Mouse (Mus musculus) monocyte, adult 5-6 weeks (primary cell): ENCODE results near the gene Slc22a13. TPM values are rescaled to one million over a fixed set of nuclear protein-coding genes. Genes with fewer than 3 reads are reported as not detected.

Experiments
- ATAC-seq: fragments of 153-309, 156-312 bp; replicated peaks from 2 replicates; pipeline ENCODE4 v1.8.0; 2017; ENCODE audit warnings: mild to moderate bottlenecking; ENCODE audit not compliant: low TSS enrichment, insufficient number of reproducible peaks, severe bottlenecking, poor library complexity, low FRiP score
- total RNA-seq: library from RNA; stranded (forward); fragments of 200-1000, 200-491, 200-594 nt; gene quantifications from 3 replicates; pipeline ENCODE4 v1.2.3, GENCODE M21; 2017

Slc22a13 gene
- total RNA-seq, 1 experiment from 2014 or later = not detected

DNA sequence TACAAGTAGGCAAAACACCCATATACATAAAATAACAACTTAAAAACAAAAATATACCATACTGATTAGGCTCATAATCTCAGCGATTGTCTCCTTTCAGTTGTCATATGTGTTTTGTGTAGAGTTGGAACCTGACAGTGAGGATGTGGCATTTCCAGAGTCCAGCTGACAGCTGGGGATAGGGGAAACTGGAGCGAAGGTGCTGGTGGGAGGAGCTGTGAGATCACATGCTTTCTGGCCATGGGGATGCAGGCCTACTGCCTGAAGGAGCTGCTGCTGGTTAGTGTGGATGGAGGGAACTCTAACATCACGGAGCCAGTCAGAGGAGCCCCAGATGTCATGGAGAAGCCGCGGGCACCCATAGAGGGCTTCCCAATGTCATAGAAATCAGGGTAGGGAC, 3.1 kb downstream of the Slc22a13 start:
- ATAC-seq = no peak

DNA sequence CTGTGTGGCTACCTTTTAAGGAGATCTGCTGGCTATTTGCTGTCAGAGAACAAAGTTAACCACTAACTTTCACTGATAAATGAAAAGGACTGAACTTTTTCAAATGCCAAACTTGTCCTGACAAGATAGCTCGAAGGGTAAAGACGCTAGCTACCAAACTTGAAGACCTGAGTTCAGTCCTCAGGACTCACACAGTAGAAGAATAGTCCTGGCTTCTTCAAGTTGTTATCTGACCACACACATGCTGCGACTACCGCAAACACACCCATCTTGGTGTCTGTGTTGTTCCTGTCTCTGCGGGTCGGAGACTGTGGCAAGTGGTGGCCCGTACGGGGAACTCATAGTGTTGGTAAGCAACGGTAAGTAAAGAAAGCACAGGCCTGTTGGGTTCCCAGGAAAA, 5.3 kb downstream of the Slc22a13 start:
- ATAC-seq = no peak

DNA sequence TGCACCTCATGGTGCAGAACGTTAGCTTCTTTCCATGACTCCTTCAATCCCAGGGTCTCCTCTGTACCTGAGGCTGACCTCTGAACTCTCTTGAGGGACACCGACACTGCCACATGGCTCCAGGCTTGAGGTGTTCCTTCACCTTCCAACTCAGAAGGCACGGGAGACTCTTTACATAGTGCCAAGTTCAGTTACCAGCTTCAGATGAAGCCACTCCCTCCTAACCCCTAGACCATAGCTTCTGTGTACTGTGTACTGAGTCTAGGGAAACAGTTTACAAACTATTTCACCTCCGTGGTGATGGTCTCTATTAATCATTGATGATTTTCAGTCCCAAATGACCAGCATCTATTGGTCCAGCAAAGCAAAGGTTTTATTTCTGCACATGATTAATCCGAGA, 7.2 kb downstream of the Slc22a13 start:
- ATAC-seq = no peak

DNA sequence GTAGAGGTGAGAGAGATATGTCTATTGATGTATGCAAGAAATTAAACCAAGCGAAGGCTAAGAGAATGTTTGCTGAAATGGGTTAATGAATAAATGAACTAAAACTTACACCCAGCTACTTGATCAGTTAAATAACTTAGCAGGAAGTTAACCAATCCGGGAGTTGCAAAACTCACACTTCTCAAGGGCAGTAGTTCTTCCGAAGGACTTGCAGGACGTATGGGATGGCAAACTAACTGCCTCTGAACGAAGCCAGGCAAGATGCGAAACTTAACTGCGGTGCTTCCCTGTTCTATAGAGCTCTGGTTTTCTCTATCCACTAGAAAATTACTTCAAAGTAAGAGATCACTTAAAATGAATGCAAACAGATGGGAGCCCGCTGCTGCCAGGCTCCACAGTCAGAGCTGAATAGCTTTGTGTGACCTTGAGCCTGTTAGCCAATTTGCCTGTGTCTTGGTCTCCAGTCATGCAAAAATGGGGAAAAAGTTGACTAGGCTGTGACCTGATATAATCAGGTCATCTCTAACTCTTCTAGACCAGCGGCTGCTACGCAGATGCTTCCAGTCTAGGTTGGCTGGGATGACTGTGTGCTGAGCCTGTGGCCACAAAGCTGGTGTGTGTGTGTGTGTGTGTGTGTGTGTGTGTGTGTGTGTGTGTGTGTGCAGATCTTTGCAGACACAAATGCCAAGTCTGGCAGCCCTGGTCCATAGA, 9.6 kb downstream of the Slc22a13 start:
- no peak for ATAC-seq

DNA sequence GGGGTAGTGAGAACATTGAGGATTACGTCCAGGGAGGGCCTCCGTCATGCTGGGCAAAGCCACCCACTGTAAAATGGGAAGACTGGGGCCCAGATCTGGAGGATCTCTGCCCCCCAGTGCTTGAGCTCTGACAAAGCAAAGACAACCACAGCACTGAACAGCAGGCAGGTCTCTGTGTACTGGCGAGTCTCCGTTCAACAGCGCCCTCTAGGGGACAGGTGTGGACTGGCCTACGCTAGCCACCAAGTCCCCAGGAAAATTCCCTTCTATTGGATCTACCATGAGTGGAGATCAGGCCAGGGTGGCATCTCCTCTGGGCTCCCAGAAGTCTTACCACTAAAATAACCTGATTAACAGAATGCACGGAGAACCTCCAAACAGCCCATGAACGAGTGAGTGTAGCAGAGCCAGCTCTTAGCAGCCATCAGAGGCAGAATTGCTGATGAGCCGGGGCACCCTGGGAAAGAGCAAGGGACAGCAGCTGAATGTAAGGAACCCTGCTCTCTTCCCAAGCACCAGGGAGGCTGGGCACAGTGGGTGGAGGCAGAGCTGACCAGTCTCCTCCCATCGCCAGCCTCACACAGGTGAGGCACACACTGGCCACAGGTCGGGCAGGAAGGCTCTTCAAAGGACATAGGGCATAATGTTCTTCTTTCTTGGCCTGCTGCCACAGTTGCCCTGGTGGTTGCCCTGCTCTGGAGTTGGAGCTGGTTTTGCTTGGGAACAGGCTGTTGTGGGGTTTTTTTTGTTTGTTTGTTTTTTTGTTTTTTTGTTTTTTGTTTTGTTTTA, 16.5 kb downstream of the Slc22a13 start:
- no peak for ATAC-seq

DNA sequence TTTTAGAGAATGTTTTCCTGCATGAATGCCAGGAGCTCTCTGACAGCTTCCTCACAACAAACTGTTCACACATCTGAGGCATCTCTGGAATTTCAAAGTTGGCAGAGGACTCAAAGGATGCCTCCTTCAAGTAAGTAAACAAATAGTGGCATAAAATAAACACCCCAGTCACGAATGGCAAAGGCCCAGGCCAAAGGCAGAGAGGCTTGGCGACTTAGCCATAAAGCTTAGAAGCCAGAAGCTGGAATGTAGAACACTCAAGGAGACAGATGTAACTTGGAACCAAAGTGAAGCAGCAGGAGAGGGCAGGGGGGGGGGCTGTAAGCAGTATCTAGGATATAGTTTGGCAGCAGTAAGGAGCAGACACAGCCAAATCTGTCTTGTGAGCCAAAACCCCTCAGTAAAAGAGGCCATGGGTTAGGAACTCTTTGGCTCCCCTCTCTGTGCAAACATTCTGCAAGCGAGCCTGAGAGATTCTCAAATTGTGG, 27.6 kb downstream of the Slc22a13 start:
- no peak for ATAC-seq

DNA sequence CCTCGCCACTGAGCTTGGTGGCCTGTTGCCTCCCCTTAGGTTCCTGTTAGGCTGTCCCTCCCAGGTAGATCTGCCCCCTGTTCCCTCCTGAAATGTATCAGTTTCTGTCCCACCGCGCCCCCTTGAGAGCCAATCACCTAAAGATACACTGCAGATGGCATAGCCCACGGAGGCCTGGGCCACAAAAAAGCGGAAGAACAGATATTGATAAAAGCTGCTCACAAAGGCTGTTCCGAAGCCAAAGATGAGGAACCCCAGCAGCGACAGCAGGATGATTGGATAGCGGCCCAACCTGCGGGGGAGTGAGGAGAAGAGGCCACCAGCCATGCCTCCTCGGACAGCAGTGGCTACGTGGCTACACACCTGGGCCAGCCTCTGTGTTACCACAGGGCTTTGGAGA, 29.6 kb downstream of the Slc22a13 start:
- ATAC-seq = no peak

DNA sequence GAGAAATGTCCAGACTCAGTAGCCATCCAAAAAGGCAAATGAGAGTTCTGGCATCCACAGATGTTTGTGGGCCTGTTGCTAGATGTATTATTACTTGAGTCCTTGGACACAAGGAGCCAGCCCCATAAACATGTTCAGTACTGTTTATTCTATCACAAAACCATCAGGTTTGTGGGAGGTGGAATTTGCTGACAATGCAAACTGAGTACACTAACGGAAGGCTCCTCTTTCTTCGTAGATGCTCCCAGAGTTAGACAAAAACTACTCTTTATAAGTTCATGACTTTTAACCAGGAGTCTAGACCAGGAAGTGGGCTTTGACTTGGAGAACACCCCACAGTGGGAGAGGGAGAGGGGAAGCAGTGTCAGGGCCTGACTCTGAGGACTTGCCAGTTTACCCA, 41.3 kb downstream of the Slc22a13 start:
- ATAC-seq = no peak

DNA sequence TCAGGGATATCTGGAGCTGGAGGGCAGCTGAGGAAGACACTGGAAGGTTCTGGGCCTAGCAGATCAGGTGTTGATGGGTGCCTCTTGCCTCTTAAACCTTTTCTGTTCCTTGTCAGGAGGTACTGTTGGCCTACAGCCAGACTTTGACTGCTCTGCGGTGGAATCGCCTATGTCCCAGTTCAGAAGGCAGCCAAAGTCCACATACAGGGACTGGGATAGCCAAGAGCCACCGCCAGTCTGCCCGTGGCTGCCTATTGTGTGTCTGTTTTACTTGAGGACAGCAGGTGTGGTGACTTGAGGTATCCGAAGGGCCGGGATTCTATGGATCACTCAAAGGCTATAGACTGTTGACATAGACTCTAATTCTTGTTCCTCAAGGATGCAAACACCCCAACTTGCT, 43.4 kb downstream of the Slc22a13 start:
- no peak for ATAC-seq

DNA sequence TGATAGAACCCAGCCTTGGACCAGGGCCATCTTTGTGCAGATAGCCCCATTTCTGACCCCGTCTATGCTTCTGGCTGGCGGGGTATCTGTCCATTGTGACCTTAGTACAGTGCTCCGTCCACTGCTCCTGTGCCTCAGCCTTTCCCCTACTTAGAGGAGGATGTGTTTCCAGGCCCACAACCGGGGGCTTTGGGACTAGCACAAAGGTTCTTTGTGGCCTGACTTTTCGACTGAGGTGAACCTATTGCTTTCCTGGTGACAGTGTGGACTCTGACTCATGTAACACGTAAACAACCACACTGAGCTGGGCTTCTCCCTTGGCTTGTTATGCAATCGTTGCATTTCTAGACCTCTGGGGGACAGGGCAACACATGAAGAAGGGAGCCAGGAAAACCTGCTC, 44.2 kb downstream of the Slc22a13 start:
- no peak for ATAC-seq

DNA sequence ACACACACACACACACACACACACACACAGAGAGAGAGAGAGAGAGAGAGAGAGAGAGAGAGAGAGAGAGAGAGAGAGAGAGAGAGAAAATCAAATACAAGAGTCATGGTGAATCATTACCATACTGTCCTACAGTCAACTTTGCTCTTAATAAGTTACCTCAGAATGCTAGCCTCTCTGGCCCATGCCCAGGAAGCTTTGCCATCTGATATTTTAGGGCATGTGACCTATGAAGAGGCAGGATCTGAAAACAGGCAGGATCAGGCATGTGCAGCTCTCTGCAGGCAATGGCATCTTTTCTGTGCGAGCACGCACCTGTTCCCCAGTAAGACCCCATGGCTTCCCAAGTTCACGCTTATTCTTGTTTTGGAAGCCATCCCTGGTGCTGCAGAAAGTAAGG, 48.2 kb downstream of the Slc22a13 start:
- ATAC-seq = no peak

DNA sequence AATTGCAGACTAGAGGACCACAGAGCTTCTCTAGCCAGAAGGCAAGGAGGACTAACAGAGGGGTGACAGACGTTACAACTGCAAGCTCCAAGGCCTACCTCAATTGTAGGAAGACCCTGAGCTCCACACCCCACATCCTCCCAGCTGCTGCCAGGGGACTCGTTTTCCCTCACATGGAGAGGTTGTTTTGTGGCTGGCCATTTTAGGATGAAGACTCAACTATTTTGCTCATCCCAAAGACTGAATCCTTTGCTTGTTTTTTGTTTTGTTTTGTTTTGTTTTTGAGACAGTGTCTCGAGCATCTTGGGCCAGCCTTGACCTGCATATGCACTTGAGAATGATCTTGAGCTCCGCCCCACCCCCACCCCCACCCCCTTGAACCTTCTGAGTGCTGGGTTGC, 50.0 kb downstream of the Slc22a13 start, which contains the start of gene Gm47289:
Gene Gm47289, plus strand, starts transcription at position 301 of the 400 bp plus-strand sequence.
- no peak for ATAC-seq

DNA sequence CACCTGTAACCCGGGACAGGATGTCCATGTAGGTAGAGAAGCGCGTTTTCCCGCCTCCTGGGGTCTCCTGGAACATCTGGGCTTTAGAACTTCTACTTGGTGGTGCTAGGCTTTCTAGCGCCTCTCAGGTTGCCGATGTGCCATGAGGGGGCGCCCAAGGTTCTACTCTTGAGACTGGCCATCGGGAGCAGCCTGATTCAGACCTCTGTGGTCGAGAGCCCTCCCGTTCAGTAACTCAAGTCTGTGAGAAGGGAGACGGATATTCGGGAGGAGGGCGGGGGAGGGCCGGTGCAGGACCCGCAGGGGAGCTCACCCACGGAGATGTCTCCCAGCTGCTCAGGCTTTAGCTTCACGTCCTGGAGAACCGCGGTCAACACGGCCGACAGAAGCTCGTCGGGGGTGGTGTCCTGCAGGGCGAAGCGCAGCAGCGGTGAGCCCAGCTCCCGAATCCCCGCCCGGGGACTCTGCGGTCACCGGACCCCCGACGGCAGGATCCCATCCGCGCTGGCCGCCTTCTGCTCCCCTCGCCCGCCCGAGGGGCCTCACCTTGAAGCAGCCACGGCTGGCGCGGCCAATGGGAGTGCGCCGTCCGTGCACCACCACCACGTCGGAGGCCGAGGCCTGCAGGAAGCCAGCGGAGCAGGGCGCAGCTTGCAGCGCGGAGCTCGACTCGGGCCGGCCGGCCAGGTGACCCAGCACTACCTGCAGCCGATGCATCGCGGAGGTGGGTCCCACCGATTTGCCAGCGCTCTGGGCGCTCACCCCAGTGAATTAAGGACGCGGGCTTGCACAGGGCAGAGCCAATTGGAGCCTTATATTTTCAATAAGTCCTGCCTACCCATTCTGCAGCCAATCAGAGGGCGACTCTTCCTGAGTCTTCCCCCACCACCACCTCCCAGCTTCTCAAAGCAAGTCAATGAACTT, 52.4 kb downstream of the Slc22a13 start, which contains the start of gene Acaa1b:
Gene Acaa1b, minus strand, starts transcription at position 816 of the 924 bp plus-strand sequence.
- no peak for ATAC-seq

DNA sequence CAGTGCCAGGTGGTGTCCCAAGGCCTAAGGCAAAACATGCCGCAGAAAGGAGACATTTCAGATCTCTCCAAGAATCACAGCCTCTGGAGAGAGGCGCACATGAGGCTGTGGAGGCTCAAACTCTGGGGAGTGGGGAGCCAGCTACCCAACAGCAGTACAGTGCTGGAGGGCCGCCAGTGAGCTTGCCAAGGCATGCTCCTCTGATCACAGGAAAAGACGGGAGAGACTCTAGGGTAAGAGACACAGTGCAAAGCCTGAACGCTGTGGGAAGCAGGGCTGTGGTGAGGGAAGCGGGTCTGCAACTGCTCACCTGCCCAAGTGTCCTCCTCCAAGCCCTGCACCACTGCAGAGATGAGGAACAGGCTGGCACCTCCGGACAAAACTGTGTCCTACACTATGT, 53.1 kb downstream of the Slc22a13 start:
- ATAC-seq = no peak

DNA sequence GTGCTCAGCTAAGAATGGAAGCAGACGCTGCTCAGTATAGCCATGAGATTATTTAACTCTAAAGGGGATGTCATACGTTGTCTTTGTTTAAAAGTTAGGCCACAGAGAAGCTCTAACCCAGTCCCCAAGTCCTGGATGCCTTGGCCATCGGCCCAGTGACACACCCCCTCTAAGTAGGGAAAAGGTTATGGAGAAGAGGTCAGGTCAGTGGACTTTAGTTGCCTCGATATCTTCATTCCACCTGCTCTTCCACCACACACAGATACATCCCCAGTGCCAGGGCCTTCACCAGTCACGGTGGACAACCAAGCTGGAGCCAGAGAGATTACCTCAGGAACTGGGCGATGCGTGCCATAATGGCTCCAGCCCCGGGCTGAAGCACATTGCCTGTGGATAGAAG, 53.5 kb downstream of the Slc22a13 start:
- ATAC-seq = no peak

DNA sequence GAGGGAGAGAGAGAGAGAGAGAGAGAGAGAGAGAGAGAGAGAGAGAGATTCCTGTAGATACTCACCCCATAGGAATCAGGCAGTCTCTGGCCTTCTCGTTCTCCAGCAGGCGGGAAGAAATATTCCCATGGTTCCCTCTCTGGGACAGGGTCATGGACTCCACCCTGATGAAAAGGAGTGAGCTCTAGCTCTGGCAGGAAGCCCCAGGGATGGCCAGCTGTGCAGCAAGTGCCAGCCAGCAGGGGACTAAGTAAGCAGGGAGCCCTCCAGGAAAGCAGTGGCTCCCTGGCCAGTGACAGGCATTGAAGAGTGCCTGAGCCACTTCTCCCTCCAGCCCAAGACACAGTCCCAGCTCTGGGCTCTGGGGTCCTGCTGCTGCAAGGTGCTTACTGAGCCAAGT, 57.1 kb downstream of the Slc22a13 start:
- ATAC-seq = no peak

DNA sequence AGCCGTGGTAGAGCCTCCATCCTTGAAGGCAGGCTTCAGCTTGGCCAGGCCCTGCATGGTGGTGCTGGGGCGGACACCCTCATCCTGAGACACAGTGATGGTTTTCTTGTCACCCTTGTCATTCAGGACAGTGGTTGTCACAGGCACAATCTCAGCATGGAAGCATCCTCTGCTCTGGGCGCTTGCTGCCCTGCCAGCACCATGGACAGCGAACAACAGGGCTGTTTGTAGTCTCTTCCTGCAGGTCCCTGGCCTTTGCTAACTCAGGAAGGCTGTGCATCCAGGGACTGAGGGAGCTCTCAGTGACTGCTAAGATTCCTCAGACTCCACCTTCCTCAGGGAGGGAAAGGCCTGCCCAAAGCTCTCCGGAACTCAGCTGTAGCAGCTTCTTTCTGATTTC, 59.3 kb downstream of the Slc22a13 start:
- no peak for ATAC-seq

DNA sequence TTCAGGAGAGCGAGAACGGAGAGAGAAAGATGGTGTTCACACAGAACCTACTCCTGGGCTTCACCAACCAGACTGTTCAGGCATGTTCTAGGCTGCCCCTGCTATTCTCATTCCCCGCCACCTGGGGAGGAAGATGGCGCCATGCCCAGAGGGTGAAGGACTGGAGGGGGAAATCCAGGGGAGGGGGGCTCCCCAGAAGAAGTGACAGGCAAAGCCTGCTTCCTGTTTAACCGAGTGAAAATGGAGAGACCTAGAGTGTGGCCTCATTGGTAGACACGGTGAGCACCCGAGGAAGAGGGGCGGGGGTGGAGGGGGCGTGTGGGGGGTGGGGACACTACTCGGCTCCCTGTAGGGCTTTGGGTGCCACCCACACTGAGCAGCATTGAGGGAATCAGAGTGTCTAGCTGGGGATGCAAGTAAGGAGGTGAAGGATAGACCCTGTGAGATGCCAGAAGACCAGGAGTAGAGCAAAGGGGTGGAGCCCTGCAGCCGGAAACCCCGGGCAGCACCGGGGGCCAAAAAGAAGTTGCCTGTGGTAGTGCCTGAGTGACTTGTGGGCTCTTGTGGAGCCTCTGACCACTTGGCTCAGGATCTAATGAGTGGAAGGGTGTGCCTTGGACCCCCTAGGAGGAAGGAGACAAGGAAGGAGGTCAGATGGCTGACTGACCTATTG, 62.7 kb downstream of the Slc22a13 start:
- ATAC-seq = no peak

DNA sequence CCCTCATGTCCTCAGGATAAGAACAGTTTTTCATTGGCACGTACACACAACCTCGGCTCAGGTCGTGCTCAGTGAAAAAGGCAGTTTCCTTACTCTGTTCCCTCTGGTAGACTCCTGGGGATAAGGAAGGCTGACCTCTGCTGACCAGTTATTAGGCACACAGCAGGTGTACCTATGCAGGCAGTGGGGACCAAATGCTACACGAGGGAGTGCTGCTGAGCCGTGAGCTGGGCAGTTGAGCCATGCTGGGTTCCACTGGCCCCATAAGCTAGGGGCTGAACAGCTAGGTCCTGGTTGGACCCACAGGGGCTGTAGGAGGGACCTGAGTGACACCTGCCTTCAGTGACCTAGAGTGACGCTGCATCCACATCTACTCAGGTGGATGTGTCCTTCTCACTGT, 63.3 kb downstream of the Slc22a13 start:
- ATAC-seq = no peak
